Mouse (Mus musculus): ENCODE measurements around the gene Gm14326. TPM values are rescaled to one million over a fixed set of nuclear protein-coding genes. Genes with fewer than 3 reads are reported as not detected.
A peak's percentile ranks its signal among the peaks of the same experiment; 100 is the strongest.
"Not testable (repeated sequence)": the region's sequence is repeated elsewhere in the genome, so short reads cannot be mapped to it uniquely, and the experiment has no call there.

The Gm14326 gene
- polyA plus RNA-seq (2015; fragmentation: Nextera tagmentation; extraction: Ambion mirVana) = 14.0 and 14.1 TPM in 2 replicates

GRCm38 (mm10) chr2:177957145-177957544 is at the start of gene Gm14326:
Gene Gm14326, minus strand, starts transcription at chr2:177957297.
- not testable (repeated sequence) for H3K27ac ChIP-seq (replicated peaks)
- 0 out of 2 replicates have a peak within 1 kb of the TSS, but pooled peaks have one; percentile 45 for H3K9ac ChIP-seq (replicated peaks)
- 4% methylated on average over 4 of the region's 7 CpGs for WGBS

GRCm38 (mm10) chr2:177974814-177975213 is 17.7 kb upstream of the Gm14326 start:
- not testable (repeated sequence) for H3K9me3 ChIP-seq (replicated peaks); H3K4me2 ChIP-seq; H3K27me3 ChIP-seq (replicated peaks); H3K36me3 ChIP-seq; H3K27ac ChIP-seq (replicated peaks); H3K9ac ChIP-seq (replicated peaks); ATAC-seq (ENCODE audit: low FRiP score); H3K4me3 ChIP-seq (replicated peaks); H3K4me1 ChIP-seq
- WGBS = 80% methylated on average over 7 of the region's 7 CpGs

More at GRCm38 (mm10) chr2:177957145-177957544, at the start of gene Gm14326:
- H3K4me1 ChIP-seq; H3K27me3 ChIP-seq (replicated peaks); ATAC-seq (ENCODE audit: low FRiP score); H3K36me3 ChIP-seq; H3K9me3 ChIP-seq (replicated peaks): not testable (repeated sequence)
- Histone ChIP-seq H3K4me3 (replicated peaks) (peak within 1 kb of the TSS; percentile 46), H3K4me2 (peak within 1 kb of the TSS; percentile 51)

- peak overlapping the region; percentile 46 for H3K4me3 ChIP-seq (replicated peaks)
- H3K9me3 ChIP-seq (replicated peaks); H3K27me3 ChIP-seq (replicated peaks); H3K36me3 ChIP-seq; ATAC-seq (ENCODE audit: low FRiP score); H3K4me1 ChIP-seq; H3K27ac ChIP-seq (replicated peaks): not testable (repeated sequence)
- WGBS = under 1% methylated on average over 18 of the region's 18 CpGs
- H3K4me2 ChIP-seq = peak overlapping the region; percentile 51
- 0 out of 2 replicates have a peak overlapping the region, but pooled peaks have one; percentile 45 for H3K9ac ChIP-seq (replicated peaks)
Measured at GRCm38 (mm10) chr2:177956734-177957133, 363 bp downstream of the Gm14326 start.

- not testable (repeated sequence) for H3K27ac ChIP-seq (replicated peaks); H3K27me3 ChIP-seq (replicated peaks); H3K9ac ChIP-seq (replicated peaks); H3K4me2 ChIP-seq; H3K4me3 ChIP-seq (replicated peaks); H3K36me3 ChIP-seq; H3K9me3 ChIP-seq (replicated peaks); H3K4me1 ChIP-seq; ATAC-seq (ENCODE audit: low FRiP score)
- WGBS = 79% methylated on average over 4 of the region's 5 CpGs
Measured at GRCm38 (mm10) chr2:177925563-177926103, 31.5 kb downstream of the Gm14326 start, which contains the start of gene Zfp972. Gene Zfp972, minus strand, starts transcription at chr2:177925613.

DNA sequence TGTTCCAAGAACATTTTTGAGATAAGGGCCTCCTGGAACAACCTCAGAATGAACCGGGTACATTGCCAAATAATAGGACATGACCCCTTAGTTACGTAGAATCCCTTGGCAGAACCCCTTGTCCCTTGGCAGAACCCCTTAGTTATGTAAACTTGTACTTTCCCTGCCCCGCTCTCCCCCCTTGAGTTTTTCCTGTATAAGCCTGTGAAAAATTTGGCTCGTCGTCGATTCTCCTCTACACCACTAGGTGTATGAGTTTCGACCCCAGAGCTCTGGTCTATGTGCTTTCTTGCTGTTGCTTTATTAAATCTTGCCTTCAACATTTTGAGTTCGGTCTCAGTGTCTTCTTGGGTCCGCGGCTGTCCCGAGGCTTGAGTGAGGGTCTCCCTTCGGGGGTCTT is 53.8 kb downstream of the Gm14326 start:
- not testable (repeated sequence) for H3K4me1 ChIP-seq; H3K27me3 ChIP-seq (replicated peaks); H3K4me2 ChIP-seq; H3K4me3 ChIP-seq (replicated peaks); H3K9me3 ChIP-seq (replicated peaks); H3K36me3 ChIP-seq; H3K27ac ChIP-seq (replicated peaks); ATAC-seq (ENCODE audit: low FRiP score); H3K9ac ChIP-seq (replicated peaks)
- 96% methylated on average over 4 of the region's 12 CpGs for WGBS

GRCm38 (mm10) chr2:177898171-177898570 is 58.9 kb downstream of the Gm14326 start:
- H3K36me3 ChIP-seq; H3K4me2 ChIP-seq; H3K4me3 ChIP-seq (replicated peaks); H3K9ac ChIP-seq (replicated peaks); H3K4me1 ChIP-seq; H3K27me3 ChIP-seq (replicated peaks); H3K9me3 ChIP-seq (replicated peaks); H3K27ac ChIP-seq (replicated peaks); ATAC-seq (ENCODE audit: low FRiP score): not testable (repeated sequence)
- 89% methylated on average over 2 of the region's 3 CpGs for WGBS

DNA sequence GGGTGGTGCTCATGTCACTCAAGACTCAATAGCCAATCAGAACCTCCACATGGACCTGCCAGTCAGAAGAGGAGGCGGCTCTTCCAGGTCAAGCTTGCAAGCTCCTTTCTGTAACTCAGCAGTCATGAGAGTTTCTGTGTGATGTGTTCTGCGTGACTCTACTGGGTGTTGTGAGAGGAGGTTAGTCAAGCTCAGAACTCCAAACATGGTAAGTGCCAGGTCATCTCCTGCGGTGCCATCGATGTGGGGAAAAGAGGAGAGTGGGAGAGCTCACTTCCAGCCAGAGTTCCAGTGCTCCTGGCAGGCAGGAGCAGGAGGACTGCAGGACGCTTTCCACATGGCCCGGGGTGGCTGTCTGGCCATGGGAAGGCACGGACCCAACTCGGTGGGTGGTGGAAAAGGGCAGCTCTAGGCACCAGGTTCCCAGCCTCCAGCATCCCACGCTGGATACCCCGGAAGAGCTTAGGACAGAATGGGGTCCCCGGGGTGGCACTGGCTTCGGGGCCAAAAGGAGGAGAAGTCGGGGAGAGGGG is 60.0 kb downstream of the Gm14326 start, which contains the start of gene Gm14327:
Gm14327 (plus strand) TSS at position 51 of the 533 bp plus-strand sequence.
- H3K4me1 ChIP-seq; H3K27ac ChIP-seq (replicated peaks); H3K36me3 ChIP-seq; H3K9me3 ChIP-seq (replicated peaks); ATAC-seq (ENCODE audit: low FRiP score); H3K27me3 ChIP-seq (replicated peaks); H3K9ac ChIP-seq (replicated peaks); H3K4me3 ChIP-seq (replicated peaks); H3K4me2 ChIP-seq: not testable (repeated sequence)
- 50% methylated on average over 11 of the region's 13 CpGs for WGBS

DNA sequence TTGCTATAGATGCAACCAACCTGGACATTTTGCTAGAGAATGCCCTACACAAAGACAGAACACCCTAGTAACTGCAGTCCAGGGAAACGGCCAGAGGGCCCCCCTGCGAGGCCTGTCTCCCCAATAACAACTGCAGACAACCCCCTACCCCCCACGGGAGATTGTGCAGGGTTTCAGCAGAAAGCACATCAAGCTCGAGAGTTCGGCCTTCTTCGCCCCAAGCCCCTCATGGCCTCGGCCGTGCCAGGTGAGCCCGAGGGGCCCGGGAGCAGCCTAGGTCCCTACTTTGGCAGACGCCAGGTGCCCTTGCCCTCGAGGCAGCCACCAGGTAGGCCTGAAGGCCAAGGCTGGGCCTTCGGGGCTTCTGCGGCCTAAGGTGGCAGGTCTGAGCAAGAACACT is 69.4 kb downstream of the Gm14326 start:
- H3K27ac ChIP-seq (replicated peaks); H3K36me3 ChIP-seq; H3K4me2 ChIP-seq; H3K9ac ChIP-seq (replicated peaks); H3K4me1 ChIP-seq; H3K4me3 ChIP-seq (replicated peaks); H3K9me3 ChIP-seq (replicated peaks); ATAC-seq (ENCODE audit: low FRiP score); H3K27me3 ChIP-seq (replicated peaks): not testable (repeated sequence)
- WGBS = 92% methylated on average over 14 of the region's 14 CpGs

Other genes starting within 250 kb of the Gm14326 start
- 5.5 and 5.7 TPM in 2 replicates for gene Gm14322, start 198.0 kb downstream of the Gm14326 start, polyA plus RNA-seq (2015; fragmentation: Nextera tagmentation; extraction: Ambion mirVana)
- 35.9 and 40.2 TPM in 2 replicates for gene Gm14325, start 117.0 kb downstream of the Gm14326 start, polyA plus RNA-seq (2015; fragmentation: Nextera tagmentation; extraction: Ambion mirVana)
- 1.0 and 2.7 TPM in 2 replicates for gene Gm14327, start 60.2 kb downstream of the Gm14326 start, polyA plus RNA-seq (2015; fragmentation: Nextera tagmentation; extraction: Ambion mirVana)
- 0.60 TPM in 1 of 2 replicates, not detected in the other for gene Zfp972, start 31.7 kb downstream of the Gm14326 start, polyA plus RNA-seq (2015; fragmentation: Nextera tagmentation; extraction: Ambion mirVana)
- 11.4 and 11.7 TPM in 2 replicates for gene Zfp971, start 66.0 kb upstream of the Gm14326 start, polyA plus RNA-seq (2015; fragmentation: Nextera tagmentation; extraction: Ambion mirVana)
- 17.0 and 18.4 TPM in 2 replicates for gene Zfp931, start 121.2 kb upstream of the Gm14326 start, polyA plus RNA-seq (2015; fragmentation: Nextera tagmentation; extraction: Ambion mirVana)
- 47.1 and 57.2 TPM in 2 replicates for gene Phactr3, start 161.7 kb upstream of the Gm14326 start, polyA plus RNA-seq (2015; fragmentation: Nextera tagmentation; extraction: Ambion mirVana)

All from neural tube, embryonic 15.5 days (tissue).